Mouse (Mus musculus): ENCODE measurements around the gene Spns1.

GRCm38 (mm10) chr7:126424161-126424560 is 46.9 kb upstream of the Spns1 start:
- no peak for TF ChIP-seq POLR2A (IDR thresholded peaks at IDR 0.05; ENCODE audit: borderline replicate concordance, control insufficient read depth, low read depth, low read length)
- TF ChIP-seq CTCF (IDR thresholded peaks at IDR 0.05; ENCODE audit: control insufficient read depth, insufficient read depth, low read length): no peak
